Mouse (Mus musculus): ENCODE results near the gene Cx3cr1.
"Not testable (repeated sequence)": the region's sequence is repeated elsewhere in the genome, so short reads cannot be mapped to it uniquely, and the experiment has no call there.

Cx3cr1 gene

GRCm38 (mm10) chr9:120027401-120028151 is 42.1 kb downstream of the Cx3cr1 start:
- peak in 1 of 2 experiments; percentile 74 for DNase-seq (ENCODE audit: low spot score in 2 of 2)

DNA sequence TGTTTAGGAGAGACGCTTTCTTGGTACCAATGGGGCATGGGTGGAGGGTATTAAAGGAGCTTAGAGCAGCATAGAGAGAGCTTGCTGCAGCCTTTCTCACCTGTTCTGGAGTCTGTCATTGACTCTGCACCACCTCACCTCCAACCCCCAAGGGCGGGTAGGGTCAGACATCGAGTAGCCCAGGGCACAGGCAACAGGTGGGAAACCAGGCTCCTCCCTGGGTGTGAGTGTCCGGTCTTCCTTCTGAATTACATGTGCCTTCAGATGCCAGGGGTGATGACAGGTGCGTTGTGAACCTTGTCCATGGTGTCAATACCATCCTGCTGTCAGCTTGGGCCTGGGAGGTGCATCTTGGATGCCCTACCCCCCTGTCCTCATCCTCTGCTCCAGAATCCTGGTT is 45.1 kb downstream of the Cx3cr1 start:
- DNase-seq (ENCODE audit: low spot score in 2 of 2): no peak

DNA sequence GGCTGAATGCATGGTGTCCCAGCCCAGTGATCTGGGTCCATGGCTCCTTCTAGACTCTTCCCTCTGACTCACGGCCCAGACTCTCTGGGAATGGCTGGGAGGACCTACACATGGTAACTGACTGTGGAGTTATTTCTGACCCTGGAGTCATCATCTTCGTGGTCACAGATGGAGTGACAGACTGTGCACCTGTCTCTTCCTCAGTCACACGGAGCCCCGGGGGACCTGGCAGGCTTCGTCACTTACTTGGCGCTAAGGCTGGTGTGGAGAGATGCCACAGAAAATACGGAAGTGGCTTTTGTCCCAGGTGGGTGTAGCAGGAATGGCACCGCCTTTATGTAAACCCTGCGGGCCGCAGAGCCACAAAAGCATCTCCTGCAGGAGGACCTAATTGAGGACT is 45.5 kb downstream of the Cx3cr1 start:
- no peak for DNase-seq (ENCODE audit: low spot score in 2 of 2)

DNA sequence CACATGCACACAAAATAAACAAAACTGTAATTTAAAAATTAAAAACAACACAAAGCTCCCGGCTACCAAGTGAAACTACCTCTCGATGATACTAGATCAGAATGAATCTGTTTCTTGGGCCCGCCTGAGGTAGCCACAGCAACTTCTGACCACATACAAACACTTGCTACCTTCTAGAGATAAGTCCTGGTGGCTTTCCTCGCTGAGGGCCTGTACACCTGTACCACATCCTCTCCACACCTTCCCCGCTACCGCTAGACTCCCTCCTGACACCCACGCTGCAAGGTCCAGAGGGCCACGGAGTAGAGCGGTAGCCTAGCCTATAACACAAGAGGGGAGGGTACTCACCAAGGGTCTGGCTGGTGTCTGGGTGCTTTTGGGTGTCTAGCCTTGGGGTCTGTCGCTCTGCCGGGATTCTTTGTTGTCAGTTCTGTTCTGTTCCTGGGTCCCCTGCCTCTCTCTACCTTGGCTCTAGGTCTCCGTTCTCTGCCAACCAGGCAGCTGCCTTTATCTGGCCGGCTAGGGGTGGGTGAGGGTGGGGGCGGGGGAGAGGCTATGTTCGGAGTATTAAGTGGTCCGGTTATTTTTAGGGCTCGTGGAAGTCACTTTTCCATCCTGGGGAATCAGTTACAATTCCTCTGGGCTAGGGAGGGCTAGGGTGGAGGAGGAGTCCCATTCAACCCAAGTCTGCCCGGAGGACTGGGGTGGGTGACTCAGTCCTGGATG is 46.4 kb downstream of the Cx3cr1 start, which contains the start of gene Xirp1:
TSS of gene Xirp1 (minus strand) at position 513 of the 726 bp plus-strand sequence.
- DNase-seq (ENCODE audit: low spot score in 2 of 2): no peak

- no peak for DNase-seq (ENCODE audit: low spot score in 2 of 2)
Measured at GRCm38 (mm10) chr9:120021164-120021563, 48.5 kb downstream of the Cx3cr1 start.

DNA sequence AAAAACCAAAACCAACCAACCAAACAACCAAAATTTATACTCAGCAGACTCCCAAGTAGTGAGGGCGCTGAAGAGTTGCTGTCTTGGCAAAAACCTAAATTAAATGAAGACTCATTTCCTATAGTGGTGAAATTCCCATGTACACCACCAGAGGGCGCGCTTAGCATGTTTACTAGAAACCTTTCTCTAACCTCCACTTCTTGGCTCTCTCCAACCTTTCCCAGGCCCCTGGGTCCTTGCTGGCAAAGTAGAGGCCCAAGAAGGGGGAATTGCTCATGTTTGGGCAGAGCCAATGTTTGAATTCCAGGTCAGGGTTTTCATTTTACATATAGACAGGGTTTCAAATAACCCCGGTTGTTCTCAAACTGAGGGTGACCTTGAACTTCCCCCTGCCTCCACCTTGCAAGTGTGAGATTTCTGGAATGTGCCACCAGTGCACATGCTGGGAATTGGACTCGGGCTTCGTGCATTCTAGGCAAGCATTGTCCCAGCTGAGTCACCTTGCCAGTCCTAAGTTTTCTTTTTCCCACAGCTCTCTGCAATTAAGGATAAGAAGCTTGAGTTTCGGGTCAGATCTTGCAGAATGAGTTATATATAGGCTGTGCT is 49.3 kb downstream of the Cx3cr1 start:
- DNase-seq (ENCODE audit: low spot score in 2 of 2): peak; percentile 58 to 78

- no peak for DNase-seq (ENCODE audit: low spot score in 2 of 2)
Measured at GRCm38 (mm10) chr9:120016956-120017355, 52.7 kb downstream of the Cx3cr1 start.

GRCm38 (mm10) chr9:120014828-120015227 is 54.9 kb downstream of the Cx3cr1 start:
- DNase-seq (ENCODE audit: low spot score in 2 of 2): no peak

DNA sequence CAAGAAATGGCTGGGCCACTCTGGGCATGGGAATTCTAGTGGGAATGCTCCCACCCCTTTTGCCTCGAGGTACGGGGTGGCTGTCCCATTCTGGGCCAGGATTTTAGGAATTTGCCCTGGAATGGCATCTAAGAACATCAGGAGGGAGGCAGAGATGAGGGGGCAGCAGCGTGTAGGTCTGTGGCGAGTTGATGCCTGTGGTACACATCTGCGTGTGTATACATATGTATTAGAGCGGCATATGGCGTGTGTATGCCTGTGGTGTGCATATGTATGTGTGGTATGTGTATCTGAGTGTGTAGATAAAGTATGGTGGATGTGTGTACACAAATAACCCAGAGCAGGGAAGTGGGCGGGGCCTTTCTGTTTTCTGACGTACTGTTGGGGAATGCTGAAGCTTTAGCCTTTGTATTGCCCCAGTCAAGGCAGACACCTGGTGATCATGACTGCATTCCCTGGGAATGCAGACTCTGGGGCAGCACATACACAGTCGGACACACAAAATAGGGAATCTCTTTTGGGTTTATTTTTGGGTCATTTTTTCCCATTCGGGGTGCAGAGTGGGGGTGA is 56.3 kb downstream of the Cx3cr1 start:
- no peak for DNase-seq (ENCODE audit: low spot score in 2 of 2)

GRCm38 (mm10) chr9:120012781-120013180 is 56.9 kb downstream of the Cx3cr1 start:
- DNase-seq (ENCODE audit: low spot score in 2 of 2): no peak

DNA sequence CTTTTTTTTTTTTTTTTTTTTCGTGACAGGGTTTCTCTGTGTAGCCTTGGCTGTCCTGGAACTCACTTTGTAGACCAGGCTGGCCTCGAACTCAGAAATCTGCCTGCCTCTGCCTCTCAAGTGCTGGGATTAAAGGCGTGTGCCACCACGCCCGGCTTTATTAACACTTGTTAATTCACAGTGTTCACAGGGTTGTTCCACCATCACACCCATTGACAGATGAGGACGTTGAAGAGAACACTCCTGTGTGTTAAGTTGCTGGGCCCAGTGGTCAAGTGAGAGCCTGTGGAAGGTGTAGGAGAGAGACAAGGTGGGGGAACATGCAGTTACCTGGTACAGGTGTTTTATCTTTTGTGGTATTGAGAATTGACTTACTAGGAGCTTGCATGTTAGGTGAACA is 57.5 kb downstream of the Cx3cr1 start:
- not testable (repeated sequence) for DNase-seq (ENCODE audit: low spot score in 2 of 2)

DNA sequence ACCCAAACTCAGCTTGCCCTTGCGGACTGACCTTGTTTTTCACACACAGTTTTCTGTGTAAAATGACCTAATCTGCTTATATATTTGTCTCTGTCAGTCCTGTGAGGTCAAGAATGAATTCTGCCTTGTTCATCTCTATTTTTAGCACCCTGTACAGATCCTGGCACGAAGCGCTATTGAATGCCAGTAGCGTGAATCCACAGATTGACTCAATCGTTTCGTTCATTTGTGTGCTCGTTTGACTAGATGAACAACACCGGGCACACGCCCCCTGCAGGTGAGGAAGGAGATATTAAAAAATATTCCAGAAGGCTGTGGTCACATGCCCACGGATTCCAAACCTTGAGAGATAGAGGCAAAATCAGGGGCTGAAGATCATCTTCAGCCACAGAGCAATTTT is 58.1 kb downstream of the Cx3cr1 start:
- peak; percentile 46 to 72 for DNase-seq (ENCODE audit: low spot score in 2 of 2)

DNA sequence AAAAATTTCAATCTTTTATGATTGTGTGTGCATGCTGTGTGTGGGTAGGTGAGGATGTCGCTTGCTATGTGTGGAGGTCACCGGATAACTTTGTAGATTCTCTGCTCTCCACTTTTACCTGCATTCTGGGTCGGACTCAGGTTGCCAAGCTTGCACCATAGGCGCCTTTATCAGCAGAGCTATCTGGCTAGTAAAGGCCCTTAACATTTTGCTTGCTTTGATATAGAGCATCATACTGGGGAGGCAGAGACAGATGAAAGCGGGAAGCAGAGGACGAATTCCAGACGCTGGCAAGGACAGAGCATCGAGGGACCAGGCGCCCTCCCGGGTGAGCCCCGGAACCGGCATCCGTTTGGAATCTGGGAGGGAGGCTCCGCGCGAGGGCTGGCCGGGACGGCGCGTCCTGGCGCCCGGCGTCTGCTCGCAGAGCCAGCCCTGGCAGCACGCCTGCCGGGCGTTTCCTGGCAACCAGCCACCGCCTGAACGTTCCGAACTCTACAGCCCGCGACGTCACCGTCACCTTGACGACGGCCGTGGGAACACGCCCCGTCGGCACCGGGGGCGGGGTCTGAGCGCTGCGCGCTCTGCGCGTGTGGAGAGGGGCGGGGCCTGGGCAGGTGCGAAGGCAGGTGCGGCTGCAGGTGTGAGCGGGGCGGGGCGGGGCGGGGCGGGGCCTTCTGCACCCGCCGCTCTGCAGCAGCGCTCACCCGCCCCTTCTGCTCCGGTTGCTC is 58.7 kb downstream of the Cx3cr1 start:
- peak; percentile 93 to 96 for DNase-seq (ENCODE audit: low spot score in 2 of 2)

DNA sequence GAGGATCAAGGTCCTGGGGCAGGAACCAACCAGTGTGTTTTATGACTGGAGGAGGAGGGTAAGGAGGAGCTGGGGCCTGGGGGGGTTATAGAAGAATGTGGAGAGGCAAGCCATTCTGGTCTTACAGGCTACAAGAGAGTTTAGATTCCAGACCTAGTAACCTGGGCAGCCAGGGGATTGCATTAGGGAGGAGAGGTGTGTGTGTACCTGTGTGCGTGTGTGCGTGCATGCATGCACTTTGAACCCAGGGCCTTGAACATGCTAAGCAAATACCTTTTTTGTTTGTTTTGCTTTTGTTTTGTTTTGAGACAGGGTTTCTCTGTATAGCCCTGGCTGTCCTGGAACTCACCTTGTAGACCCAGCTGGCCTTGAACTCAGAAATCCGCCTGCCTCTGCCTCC is 59.8 kb downstream of the Cx3cr1 start:
- DNase-seq (ENCODE audit: low spot score in 2 of 2): no peak

- no peak for DNase-seq (ENCODE audit: low spot score in 2 of 2)
Measured at GRCm38 (mm10) chr9:120009226-120009841, 60.3 kb downstream of the Cx3cr1 start.

- DNase-seq (ENCODE audit: low spot score in 2 of 2): no peak
Measured at GRCm38 (mm10) chr9:120007833-120008232, 61.8 kb downstream of the Cx3cr1 start.

- no peak for DNase-seq (ENCODE audit: low spot score in 2 of 2)
Measured at GRCm38 (mm10) chr9:120005936-120006335, 63.7 kb downstream of the Cx3cr1 start.

DNA sequence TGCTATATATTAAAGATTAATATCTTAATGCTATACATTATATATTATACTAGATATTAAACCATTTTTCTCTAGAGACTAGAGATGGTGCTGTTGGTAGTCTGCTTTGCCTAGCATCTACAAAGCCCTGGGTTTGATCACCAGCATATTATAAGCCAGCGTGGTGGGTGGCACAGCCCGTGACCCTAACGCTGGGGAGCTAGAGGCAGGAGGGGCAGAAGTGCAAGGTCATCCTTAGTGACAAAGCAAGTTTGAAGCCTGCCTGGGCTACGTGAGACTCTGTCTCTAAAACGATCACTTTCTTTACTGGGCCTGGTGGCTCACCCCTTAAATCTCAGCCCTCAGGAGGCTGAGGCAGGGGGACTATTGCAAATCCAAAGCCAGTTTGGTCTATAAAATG is 66.8 kb downstream of the Cx3cr1 start:
- no peak for DNase-seq (ENCODE audit: low spot score in 2 of 2)

DNA sequence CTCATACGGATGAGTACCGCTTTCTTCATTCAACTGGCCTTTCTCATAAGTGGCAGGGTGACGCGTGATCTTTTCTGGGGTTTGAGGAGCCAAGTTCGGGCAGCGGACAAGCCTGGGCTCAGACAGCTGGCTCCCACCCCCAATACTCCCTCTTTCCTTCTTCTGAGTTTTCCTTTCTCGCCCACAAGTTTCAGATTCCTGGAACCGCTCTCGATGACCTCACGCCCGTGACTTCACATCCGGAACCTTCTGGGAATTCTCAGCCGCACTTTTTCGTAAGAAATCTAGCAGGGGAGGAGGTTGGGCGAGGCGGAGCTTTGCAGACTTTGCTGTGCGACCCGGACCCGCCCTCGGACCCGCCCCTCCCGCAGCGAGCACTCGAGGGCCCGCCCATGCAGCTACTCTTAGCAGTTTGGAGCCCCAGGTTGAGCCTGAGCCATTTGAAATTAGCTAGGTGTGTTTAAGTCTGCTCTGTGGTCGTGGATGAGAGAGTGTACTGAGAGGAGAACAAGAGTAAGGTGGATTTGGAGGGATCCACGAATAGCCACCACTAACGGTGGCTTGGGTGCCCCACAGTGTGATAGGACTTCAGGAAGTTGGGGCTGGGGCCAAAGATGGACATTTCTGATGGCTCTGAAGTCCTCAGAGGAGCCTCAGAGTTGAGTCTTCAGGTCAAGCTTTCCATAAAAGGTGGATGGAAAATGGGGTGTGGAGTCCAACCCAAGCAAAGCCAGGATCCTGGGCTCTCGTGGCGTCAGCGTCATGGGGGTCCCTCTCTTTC is 67.5 kb downstream of the Cx3cr1 start:
- DNase-seq (ENCODE audit: low spot score in 2 of 2): peak; percentile 71 to 73

DNA sequence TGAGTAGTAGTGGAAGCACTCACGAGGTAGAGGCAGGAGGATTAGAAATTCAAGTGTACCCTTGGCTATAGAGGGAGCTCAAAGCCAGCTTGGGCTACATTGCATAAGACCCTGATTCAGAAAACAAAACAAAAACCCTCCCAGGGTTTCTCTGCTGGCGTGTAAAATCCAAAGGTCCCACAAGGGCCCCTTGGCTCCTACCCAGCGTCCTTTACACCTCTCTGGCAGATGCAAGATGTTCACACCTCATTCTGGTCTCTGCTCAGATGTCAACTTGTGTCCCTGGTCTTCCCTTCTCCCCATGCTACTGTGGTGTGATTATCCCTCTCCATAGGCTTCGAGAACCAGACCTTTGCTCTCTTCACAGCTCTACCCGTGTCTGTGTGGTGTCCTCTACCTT is 68.9 kb downstream of the Cx3cr1 start:
- no peak for DNase-seq (ENCODE audit: low spot score in 2 of 2)
